Mouse (Mus musculus) urinary bladder, postnatal 25 days (tissue): ENCODE measurements at regions not wholly inside any gene's neighbourhood (a gene's known extent, or its start where the extent isn't known, plus 50 kb on each side); places are given as distances from the start of the nearest gene placed in this dataset.

Experiments
- DNase-seq: peaks from one replicate; pipeline ENCODE4 v3.0.0; 2022; ENCODE audit warnings: low spot score

DNA sequence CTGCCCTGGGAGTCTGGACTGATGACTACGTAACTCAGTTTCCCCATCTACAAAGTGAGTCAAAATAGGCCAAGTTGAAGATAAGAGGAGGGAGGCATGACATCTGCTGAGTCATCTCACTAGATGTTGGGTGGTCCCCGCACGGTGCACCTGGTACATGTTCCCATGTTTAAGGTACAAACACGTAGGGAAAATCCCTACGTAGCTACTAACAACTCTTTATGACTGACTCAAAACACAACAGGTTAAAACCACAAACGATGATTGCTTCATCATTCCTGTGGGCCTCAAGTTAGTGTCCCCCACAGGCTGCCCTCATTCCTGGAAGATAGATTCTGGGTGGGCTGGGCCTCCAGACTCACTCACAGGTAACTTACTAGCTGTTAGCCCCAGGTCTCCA, 107.7 kb downstream of the Sox9 start:
- DNase-seq = no peak

DNA sequence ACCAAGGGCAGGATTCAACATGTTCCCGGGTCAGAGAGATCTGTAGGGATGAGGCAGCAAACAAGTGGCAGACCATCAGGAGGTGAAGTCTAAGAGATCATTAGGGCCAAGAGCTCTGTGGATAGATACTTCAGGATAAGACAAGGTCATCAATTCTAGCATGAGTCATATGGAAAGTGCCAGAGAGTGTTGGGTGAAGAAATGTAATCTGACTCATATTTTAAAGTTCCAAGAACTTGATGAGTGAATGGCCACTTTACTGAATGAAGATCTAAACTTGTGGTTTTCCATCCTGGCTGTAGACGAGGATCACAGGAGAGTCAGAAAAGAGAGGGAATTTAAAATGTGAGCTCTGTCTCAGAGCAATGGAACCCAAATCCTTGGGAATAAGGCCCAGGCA, 115.6 kb downstream of the Sox9 start:
- DNase-seq = no peak

DNA sequence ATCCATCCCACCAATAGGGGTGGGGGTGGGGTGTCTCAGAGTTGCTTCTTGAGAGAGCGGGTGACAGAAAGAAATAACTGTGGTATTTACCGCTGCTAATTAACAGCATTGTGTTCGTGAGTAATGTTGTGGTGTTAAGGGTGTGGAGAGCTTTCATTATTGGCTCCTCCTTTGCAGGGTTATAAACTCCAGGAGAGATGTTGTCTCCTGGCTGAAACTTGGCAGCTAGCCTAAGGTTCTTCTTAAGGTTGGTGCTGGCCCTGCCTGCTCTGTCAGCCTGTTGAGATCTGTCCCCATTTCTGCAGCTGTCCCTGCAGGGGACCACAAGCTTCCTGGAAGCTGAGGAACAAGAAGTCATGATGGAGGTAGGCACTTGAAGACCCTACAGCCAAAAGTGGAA, 120.6 kb downstream of the Sox9 start:
- no peak for DNase-seq

DNA sequence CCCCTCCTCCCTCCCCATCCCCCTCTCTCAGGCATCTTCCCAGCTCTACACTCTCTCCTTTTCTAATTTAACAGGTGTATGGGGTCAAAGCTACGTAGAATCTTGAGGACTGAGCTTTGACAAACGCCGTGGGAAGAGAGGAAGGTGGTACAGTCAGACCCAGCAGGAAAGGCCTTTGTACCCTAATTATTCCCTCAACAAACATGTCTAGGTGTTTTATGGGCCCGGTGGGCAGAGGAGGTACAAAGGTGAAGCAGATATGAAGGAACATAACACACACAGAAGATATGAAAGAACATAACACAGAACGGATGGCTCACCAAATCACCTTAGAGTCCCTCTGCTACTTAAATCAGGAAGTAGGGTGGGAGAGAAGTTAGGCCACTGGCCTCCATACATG, 128.3 kb downstream of the Sox9 start:
- no peak for DNase-seq

DNA sequence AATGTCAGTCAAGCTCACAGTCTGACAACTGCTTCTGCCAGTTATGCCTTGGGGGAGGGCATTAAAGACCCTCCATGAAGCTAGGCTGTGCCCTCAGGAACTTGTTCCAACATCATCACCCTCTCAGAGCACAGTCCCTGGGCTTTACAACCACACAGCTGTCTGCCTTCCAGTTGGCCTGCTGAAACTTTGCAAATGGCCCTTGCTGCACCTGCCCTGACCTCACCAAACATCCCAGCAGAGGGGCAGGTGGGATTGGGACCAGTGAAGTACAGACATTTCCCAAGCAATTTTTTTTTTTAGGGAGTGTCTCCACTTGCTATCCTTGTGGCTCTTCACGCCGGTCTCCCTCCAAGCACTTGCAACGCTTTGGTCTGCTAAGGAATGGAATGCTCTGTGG, 130.9 kb downstream of the Sox9 start:
- no peak for DNase-seq

DNA sequence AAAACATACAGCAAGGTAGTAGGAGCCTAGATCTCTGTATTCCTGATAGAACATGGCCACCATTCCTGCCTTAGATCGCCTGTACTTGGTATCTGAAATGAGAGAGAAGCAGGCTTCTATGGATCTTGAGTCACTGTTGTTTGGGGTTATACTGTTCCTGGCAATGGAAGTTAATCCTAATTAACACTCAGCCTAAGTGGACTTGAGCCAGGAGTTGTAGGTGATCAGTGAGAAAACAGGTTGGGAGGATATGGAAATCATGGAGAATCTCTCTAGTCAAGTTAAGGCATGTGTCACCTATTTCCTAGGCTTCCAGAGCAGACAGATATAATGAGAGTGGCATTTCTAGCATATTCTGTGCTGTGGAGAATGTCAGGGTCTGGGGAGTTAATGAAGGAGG, 134.9 kb downstream of the Sox9 start:
- no peak for DNase-seq

DNA sequence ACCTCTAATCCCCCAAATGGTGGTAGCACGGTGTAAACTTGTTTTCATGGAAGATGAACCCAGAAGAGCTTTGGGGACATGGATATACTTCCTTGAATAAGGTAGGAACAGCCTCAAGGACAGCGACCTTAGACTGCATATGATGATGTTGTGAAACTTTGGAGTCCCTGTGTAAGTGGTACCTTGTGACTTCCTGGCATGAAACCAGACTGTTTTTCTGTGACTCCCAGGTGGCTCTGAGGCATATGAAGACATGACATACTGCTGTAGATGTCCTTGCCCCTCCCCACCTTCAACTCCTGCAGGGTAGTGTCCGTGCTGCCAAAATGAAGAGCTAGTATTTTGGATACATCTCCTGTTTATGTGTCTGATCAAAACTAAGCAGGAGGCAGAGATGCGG, 138.1 kb downstream of the Sox9 start:
- no peak for DNase-seq

DNA sequence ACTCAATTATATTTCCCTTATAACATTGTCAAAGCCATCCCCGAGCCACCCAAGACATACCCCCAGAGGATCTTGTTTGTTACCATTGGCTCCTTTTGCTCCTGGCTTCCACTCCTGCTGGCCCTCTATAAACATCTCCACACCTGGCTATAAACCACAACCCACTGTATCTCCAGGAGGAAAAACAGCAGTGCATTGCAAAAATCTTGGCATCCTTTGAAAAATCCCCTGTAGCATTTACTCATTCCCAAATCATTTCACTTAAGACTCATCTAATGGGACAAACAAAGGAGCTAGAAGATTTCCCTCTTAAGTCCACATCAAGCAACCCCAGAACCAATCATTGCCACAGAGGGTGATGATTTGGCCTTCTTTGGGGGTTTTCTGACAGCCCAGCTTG, 142.6 kb downstream of the Sox9 start:
- no peak for DNase-seq

DNA sequence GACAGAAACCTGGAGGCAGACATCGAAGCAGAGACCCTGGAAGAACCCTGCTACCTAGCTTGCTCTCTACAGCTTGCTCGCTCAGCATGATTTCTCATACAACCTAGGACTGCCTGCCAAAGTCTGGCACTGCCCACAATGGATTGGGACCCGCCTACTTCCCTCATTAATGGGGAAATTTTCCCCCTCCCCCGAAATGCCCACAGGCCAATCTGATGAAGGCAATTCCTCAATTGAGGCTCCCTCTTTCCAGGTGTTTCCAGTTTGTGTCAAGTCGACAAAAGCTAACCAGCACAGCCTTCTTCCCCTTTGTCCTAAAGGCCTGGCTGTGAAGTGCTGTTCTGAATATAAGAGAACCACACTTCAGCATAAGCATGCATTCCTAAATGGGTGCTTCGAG, 143.1 kb downstream of the Sox9 start:
- no peak for DNase-seq

DNA sequence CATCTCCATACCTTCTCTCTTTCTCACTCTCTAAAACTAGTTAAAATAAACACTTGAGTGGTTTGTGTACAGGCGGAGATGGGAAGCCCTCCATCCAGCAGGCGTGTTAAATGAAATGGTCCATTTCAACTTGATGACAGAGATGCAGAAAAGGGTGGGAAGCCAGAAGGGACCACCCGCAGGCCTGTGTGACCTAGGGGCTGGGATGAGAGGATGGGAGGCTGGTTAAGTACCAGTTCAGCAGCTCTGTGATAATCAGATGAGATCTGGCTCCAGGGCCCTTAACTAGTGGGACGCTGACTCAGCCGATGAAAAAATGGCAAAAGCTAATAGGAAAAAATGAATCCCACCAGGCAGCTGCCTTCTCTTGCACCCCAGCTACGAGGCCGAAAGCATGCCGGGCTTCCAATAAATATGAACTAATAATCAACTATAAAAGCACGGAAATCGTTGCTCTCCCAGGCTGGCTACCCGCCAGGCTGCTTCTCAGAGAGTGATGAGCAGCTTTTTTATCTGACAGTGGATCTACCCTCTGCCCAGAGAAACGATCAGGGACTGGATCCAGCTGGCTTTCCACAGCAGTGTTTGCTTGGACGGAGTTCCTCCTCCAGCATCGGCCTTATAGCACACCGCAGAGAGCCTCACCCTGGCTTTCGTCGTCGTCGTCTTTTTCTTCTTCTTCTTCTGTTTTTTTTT, 144.5 kb downstream of the Sox9 start:
- DNase-seq = no peak

DNA sequence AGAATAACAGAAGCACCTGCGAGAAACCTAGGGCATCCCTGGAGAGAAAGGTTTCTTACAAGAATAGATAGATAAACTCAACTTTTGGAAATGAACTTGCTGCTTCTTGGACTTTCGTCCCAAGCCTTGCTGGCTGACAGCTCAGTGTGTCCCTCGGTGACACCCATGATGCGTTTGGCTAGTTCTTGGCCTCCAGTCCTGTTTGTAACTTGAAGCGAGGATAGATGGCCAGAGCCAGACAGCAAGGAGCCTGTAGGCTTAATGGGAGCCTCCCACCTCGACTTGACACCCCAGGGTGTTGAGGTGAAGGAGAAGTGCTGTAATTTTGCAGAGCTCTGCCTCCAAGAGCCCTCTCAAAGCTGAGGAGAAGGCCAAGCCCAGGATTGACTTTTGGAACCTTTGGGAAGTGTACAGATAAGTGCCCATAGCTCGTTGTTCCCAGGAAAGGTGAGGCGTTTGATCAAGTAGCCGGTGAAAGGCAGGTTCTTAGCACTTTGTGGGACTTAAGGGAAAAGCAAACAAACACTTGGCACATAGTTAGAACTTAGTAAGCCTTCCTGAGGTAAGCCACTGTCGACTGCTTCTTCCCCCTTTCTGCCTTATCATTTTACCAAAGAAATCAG, 148.3 kb downstream of the Sox9 start:
- no peak for DNase-seq

DNA sequence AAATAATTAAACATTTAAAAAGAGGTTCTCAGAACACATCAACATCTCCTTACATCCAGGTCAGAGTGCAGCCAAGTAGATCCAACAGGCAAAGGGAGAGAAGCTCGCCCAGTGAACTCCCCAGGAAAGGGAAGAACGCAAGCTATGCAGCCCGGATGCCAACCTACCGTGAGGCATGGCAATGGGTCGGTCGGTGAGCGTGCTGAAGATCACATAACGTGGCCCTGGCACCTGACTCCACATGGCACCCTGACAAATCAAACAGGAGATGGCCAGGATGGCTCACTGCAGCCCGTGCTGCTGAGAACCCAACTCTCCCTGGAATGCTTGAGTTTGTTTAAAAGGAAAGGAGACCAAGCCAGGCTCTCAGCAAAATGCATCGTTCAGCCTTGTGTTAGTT, 156.0 kb downstream of the Sox9 start:
- no peak for DNase-seq

DNA sequence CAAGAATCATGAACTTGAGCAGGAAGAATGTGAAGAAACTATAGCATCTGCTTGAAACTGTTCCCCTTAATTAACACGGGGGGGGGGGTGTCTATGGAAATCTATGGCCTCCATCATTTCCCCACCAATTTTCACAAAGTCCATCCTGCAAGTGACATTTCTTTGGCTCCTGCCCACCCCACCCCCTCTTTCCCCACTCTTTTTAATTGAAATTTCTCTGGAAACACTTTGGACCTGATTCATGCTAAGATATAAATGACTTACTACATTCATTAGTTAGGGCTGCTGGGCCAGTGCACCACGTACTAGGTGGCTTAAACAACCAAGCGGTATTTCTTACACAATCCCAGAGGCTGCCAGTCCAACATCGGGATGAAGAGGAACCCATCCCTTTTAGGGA, 169.4 kb downstream of the Sox9 start:
- DNase-seq = no peak

DNA sequence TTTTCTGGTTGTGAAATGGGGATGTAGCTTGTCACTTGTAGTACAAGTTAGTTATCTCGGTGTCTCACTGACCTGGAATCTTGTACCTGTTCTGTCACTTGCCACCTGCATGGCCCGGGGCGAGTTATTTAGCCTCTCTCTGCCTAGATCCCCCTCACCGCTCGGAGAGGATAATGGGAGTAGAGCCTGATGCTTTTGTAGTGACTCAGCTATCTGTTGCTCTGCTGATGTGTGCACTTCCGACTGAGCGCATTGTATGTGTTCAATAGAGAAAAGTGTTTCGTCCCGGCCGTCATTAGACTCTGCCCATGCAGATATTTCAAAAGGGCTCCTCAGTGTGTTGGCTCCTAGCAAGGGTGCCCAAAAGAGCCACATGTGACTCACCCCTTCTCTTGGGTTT, 170.3 kb downstream of the Sox9 start:
- no peak for DNase-seq

DNA sequence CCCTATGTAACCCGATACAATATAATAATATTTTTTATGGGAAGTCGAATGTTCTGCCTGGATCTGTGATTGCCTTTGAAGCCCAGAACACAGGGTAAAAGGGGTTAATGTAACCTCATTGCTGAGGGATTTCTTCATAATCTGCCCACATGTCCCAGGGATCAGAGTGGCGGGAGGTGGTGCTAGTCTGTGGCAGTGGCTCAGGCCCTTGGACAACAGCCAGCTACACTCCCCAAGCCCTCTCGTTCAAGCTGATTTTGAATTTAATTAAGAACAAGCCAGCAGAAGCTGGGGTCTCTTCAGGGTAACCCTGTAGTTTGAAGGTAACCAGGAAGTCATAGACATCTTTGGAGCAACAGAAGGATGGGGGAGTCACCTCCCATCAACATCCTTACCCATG, 171.5 kb downstream of the Sox9 start:
- DNase-seq = no peak

DNA sequence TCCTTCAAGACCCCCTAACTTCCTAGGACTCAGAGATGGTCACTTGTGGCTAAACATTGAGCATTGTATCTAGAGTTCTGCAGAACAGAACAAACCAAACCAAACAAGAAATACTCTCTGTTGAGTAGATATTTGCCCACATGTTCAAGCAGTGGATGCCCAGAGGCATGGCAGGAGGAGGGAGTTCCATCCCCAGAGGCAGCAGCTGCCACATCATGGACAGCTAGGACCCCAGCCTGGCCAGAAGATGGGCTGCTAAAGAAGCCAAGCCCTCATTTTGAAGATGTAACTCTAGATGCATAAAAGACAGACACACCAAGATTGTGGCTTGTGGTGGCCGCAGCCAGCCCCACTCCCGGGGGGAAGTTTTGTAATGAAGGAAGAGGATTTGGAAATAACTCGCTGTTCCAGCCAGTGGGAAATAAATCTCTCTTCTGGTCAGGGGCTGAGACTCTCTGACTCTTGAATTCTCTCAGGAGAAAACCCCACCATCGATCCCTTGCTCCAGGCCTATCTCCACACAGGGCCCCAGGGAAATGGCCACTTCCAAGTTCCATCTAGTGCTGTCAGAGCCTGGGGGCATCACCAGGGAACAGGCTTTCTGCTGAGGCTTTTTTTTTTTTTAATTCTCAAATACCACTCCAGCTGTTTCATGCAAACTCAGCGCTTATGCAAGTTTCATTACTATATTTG, 174.9 kb downstream of the Sox9 start:
- no peak for DNase-seq

DNA sequence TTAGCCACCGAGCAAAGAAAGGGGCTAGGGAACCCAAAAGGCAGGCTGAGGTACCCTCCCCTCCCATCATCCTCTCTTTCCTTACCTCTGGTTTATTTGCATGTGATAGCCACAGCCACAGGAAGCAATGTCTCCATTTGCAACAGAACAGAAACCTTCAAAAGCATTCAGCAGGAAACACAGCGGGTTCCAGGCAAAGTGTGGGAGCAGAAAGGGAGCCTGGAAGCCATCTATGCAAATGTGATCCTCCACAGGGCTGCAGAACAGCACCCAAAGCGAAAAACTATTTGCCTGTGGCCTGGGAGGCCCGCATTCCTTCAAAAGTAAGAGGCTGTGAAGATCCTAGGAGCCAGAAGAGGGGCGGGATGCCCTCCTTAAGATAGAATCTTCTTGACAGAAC, 177.6 kb downstream of the Sox9 start:
- DNase-seq = no peak

DNA sequence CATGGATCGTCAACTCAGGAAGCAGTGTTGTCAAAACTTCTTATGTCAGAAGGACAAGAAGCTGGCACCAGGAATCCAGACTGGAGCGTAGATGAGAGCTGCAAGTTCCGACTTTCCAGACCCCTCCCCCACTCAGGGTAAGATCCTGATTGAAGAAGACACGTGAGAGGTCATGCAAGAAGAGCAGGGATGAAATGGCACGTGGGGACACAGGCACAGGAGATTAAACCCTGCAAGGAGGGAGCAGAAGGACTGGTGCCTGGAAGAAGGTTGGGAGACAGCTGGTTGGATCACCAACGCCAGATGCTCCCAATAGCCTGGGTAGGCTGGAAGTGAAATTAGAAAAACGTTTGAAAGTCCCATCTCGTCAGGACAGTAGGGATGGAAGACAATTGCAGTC, 191.3 kb downstream of the Sox9 start:
- DNase-seq = no peak

DNA sequence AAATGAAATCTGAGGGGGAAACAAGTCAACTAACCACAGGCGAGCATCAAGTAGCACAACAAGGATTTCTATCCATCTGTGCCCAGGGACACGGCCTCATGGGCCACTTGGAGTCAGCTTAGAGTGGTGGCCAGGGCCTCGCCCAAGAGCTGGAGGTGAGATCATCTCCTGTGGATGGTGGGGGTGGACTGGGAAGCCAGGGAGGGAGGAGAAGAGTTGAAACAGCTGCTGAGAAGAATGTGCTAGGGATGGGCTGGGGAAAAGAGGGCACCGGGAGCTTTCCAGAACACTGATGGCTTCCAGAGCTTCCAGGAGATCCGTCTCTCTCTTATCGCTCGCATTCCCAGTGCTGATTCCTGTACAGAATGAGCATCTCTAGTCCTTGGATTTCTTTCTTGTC, 192.9 kb downstream of the Sox9 start:
- DNase-seq = no peak

DNA sequence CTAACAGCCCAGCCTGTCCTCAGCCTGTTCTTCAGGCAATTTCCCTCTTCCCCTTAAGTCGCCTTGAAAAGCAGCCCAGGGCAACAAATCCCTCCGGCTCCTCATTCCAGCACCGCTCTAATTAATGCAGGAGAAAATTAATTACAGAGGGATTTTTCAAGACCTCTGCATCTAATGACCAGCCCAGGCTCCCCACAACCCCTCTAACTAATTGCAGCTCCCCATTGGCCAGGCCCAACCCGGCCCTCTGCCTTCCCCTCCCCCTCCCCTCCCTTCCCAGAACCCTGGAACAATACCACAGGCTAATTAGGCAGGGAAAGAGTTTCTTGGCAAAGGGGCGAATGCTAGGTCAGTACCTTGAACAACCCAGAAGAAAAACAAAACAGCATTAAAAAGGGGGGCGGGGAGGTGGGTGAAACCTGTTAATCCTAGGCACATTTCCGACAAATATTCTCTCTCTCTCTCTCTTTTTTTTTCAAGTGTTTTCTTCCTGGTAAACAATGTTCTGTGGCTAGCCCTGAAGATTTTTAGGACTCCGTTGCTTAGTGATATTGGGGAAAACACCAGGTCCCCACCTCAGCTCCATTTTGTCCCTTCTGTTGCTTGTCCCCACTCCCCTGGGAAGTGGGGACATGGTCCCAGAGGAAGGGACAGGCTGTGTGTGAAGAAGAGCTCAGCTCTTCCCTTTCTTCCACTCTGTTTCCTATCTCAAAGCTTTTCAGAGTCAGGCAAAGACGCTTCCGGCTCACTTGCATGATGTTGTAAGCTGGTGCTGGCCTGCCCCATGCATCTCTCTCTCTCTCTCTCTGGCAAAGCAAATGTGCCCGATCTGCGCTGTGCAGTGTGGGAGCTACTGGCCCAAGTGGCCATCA, 195.1 kb downstream of the Sox9 start:
- no peak for DNase-seq

DNA sequence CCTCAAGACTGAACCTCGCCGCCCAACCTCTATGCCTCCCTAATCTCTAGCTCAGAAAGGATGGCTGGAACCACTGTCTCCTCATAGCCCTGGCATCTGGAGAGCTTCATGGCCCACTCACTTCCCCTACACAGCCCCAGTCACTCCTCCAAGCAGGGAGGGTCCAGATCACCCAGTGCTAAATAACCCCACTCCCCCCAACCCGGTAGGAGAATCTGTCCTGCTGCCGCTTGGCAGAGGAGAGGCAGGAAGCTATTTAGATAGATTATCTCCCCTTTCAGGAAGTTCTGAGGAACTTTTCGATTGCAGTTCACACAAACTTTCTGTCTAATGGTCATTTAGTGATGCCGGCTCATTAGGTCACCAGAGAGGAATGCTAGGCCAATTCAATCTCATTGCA, 196.9 kb downstream of the Sox9 start:
- no peak for DNase-seq

DNA sequence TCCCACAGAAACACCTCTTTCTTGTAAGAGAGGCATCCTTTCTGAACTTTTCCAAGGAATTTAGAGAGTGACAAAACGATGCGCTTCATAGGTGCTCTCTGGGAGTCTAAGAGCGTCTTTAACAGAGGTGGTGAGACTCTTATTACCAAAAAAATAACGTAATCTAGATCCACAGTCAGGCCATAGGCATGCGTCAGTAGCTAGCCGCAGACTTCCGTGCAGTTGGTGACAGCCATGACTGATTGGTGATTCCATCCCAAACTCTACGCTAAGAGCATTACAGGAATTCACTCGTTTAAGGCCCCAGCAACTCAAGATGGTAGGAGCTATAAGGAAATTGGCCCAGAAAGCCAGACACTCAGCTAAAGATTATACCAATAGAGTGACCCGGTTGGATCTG, 197.4 kb downstream of the Sox9 start:
- DNase-seq = no peak
